Mouse (Mus musculus) skeletal muscle tissue, adult 2 months (tissue): Measurements from ENCODE around the gene Fam205c.

ENCODE experiments used
- DNase-seq: peaks from one replicate; pipeline ENCODE4 v3.0.0-alpha.2; 2012; ENCODE audit warnings: low read depth, low spot score

The Fam205c gene

DNA sequence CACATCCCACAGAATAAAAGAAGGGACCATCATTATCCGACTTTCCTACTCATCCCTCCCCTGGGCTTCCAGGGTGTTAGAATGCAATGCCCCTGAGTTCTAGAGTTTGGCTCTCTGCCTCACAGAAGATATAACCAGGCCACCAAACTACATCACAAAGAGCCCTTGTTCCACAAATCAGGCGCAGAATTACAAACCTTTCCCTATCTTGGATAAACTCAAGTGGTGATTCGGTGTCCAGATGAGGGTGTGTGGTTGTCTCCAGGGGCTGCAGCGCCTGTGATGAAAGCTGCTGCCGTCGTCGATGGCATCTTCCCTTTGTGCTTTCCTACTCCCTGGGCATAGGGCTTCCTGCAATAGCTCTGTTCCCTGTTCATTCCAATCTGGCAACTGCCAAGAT is at the start of gene Fam205c:
Gene Fam205c, minus strand, starts transcription at position 101 of the 400 bp plus-strand sequence.
- no peak for DNase-seq

DNA sequence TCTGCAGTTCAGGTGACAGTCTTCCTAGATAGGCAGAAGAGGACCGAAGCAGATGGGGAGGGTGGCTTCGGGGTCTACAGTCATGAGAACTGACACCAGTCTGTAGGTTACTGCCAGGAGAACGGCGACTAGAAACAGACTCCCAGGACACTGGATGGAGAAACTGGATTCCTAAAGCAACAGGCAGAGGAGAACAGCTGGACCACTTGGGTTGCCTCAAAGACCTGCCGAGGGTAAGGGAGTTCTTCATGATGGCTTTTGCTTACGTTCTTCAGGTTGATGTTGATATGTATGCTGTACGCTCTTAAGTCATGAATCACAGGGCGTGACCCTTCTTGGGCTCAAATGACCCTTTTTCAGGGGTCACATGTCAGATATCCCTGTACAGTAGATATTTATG is 48.4 kb upstream of the Fam205c start:
- no peak for DNase-seq

DNA sequence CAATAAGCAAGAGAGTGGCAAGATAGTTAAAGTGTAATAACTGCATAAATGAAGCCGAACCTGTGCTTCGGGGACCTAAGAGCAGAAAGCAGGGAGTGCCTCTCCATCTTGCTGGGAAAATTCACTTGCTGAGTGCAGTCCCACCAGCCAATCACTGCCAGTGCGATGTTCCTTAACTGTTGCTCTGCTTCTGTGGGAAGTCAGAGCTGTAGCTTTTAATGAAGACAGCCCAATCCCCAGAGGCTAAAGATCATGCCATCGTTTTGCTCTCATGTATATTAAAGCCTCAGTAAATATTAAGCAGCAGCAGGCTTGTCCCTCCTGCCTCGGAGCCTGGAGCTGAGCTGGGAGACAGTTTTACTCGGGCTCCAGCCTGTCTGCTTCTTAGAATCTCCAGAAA is 48.0 kb upstream of the Fam205c start:
- DNase-seq, result no peak

DNA sequence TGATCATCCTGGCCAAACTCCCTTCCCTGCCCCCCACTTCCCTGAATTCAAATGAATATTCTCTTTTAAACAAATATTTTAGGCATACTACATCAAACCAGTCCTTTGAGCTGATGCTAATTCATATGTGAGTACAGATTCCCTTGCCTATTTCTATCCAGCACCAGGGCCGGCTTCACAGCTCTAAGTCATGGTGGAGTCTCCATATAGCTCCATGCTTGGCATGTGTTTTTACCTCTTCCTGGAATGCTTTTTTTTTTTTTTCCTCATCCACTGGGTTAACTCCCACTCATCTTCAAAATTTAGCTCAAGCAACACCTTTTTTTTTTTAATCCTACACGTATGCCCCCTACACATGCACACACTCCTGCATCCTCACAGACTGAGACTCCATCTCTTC is 47.5 kb upstream of the Fam205c start:
- DNase-seq, result no peak

DNA sequence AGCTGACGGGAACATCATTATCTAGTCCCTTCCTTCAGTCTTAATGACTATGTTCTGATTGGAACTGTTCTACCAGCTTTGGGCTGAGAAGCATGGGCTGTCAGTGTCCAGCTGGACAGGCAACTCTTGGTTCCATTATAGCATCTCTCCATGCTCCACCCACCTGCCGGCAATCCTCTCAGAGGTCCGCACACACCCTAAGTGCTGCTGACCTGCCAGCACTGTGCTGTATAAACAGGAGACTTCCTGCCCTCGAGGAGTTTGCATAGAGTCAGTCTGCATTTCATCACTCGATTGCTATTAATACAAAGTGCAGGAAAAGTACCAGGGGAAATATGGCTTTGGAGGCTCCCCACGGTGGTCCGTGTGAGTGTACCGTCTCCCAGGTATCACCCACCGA is 46.7 kb upstream of the Fam205c start:
- no peak for DNase-seq

DNA sequence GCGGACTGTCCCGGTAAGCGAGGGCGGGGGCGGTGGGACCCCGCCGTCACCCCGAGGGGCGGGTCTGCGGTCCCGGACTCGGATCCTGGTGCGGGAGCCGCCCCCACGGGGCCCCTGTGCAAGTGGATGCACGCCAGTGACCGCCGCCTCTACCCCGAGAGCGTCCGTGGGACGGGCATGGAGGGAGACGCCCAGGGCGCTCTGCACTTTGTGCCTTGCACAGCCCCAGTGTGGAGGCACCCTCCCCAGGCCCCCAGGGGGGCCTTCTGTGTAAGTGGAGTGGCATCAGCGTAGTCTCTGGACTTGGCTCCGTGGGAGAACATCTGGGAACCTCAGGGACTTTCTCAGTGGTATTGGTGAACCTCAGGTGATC is 43.4 kb upstream of the Fam205c start:
- DNase-seq, result no peak

DNA sequence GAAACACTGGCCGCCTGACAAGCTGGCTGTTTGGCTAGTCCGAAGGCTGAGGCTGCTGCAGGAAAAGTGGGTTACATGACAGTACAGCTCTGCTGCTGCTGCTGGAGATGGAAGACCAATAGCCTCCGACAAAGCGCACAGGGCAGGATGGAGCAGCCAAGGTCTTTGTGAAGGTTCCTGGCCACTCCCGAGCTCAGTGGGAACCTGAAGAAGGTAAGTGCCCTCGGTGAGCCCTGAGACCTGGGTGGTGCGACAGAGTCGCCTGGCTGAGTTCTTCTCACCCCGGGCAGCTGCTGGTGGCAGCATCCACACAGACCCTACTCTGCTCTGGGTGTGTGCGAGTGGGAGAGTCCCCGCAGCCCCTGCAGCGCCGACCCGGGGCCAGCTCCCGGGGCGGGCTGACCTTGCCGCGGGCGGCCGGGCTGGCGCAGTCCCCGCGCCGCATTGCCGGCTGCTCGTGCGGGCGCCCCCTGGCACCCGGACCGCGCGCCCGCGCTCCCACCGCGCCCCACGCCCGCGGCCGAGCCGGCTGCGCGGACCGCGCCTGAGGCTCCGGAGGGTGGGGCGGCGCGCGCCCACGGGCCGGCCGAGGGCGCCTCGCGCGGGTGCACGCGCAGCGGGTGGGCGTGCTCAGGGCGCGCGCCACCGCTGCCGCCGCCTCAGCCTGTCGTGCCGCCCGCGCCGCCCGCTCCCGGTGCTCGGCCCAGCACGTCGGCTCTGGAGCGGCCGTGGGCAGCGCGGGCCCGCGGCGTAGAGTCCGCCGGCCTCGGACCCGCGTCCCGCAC is 42.8 kb upstream of the Fam205c start, which contains the start of gene Phf24:
Gene Phf24, plus strand, starts transcription at position 44 of the 785 bp plus-strand sequence.
- DNase-seq, result no peak

DNA sequence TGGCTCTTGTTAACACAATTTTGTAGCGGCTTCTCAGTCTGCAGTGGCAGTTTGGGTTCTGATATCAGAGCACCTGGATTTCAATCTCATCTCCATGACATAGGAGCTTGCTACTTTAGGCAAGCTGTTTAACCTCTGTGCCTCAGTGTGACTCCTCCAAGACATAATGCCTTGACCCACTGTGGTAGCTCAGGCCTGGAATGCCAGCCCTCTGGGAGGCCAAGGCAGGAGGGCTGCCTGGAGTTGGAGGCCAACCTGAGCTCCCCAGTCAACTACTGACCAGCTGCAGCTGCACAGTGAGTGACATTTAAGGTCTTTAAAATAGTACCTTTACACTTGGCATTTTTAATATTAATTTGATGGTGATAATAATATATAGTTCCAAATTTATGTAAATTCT is 41.9 kb upstream of the Fam205c start:
- DNase-seq, result no peak

DNA sequence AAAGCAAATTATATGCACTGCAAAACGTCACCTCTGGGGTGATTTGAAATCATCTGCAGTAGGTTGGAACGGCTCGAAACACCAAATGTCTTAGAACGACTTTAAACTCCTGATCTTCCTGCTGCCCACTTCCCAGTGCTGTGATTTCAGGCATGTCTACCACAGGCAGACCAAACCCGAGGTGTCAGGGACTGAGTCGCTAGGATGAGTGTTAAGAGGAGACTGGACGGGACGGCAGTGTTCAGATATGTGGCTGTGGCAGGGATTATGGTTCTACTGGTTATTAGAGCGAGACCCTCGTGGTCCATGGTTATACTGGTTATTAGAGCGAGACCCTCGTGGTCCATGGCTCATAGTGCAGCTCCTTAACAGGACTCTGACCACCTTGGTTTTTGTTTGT is 41.3 kb upstream of the Fam205c start:
- DNase-seq, result no peak

DNA sequence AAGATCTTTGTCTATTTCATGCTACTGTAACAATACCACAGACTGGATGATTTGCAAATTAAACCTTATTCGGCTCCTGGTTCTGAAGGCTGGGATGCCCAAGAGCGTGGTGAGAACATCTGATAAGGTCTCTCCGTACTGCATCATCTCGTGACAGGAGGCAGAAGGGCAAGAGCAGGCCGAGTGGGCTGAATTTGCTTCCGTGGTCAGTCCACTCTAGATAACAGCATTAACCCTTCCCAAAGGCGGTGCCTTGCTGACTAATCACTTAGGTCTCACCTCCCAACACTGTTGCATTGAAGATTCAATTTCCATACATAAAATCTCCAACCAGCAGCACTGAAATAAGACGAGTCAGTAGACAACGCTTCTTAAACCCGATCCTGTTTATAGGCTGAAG is 39.4 kb upstream of the Fam205c start:
- no peak for DNase-seq

DNA sequence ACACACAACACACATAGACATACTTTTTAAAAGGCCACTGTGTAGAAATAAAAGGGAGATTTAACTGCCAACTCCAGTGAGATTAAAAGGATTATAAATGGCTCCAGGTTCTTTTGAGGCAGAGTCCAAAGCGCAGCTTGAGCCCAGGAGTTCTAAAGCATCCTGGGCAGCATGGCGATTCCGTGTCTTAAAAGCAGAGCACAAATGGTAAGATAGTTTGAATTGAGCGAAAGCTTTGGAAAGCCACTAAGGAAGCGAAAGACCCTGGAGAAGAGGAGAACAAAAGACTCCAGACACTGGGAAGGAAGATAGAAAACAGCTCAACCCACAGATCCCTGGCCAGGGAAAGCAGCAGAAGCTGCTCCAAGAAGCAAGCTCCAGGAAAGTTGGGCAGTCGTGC is 30.9 kb upstream of the Fam205c start:
- no peak for DNase-seq

DNA sequence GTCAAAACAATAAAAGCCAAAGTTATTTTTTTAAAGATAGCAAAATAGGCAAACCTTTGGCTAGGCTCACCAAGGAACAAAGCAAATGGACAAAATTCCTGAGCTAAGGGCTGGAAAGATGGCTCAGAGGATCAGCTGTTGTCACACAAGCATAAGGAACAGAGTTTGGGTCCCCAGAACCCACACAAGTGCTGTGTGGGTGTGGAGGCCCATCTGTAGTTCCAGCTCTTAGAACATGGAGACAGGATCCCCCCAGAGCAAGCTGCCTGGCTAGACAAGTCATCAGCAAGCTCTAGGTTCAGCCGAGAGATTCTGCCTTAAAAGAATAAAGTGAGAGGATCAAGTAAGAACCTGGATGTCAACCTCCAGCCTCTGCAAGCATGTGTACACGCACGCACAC is 30.5 kb upstream of the Fam205c start:
- DNase-seq, result no peak

DNA sequence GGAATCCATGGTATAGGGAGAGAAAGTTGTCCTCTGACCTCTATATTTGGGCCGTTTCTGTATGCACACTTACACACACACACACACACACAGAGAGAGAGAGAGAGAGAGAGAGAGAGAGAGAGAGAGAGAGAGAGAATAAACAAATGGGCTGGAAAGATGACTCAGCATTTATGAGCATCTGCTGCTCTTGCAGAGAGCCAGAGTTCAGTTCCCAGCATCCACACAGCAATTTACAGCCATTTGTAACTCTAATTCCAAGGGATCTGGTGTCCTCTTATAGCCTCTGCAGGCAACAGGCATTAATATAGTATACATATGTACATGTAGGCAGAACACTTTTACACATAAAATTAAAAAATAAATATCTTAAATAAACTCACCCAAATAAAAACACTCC is 29.9 kb upstream of the Fam205c start:
- DNase-seq, result no peak

DNA sequence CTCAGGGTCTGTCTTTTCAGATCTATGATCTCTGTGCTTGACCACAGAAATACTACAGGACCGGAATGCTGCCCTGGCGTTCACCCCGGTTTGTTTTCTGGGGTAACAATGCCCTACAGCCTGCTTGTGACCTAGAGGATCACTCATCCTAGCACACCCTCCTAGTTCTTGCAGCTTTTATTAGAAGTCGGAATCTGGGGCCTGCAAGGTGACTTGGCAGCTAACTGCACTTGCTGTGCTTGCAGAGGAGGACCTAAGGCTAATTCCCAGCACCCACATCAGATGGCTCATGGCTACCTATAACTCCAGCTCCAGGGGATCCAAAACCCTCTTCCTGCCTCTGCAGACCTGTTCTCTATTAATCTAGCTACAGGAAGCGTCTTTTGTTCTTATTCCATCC is 28.7 kb upstream of the Fam205c start:
- no peak for DNase-seq

DNA sequence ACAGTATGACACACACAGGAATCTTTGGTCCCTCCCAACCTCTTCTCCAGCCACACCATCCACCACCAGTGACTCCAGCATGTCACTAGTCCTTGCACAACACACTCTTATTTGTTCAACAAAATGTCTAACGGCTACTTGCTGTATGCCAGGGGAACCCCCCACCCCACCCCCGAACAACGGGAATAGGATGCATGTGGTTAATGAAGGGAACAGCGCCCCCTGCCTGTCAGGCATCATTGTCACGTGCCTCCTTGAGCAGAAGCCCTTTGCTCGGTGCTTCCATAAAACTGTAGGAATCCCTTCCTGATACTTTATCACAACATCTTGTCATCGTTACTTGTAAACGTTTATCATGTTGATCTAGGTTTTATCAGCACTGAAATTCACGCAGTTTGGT is 28.1 kb upstream of the Fam205c start:
- DNase-seq, result no peak

DNA sequence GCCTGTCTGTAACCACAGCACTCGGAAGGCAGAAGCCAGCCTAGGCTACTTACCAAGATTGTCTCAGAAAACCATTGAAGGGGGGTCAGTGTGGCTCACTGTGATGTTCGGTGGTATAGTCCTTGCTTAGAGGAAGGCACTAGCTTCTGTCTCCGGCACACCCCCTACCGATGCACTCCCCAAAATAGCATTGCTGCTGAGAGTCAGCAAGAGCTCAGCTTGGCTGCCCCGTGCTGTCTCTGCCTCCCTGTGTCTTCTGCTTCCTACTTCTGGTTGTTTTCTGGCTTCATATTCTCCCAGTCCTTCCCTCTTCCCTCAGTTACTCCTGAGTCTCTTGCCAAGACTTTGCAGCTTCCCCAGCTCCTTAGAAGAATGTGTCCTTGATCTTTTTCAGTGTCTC is 26.8 kb upstream of the Fam205c start:
- DNase-seq, result no peak

DNA sequence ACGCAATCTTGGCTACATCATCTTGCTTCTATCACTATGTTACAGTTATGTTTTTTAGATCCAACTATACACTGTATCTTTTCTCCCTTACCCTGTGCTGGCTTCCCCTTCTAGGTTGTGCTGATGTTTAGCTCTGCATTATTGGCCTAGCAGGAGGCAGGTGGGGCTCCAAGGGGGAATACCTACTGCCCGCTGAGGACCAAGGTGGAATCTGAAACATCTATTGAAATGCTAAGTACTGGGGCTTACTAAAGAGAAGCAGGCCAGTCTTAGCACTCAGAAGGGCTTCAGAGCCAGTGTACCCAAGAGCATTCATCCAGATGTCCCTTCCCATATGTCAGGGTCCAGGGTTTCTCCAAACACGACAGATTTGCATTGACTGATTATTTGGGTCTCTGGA is 24.9 kb upstream of the Fam205c start:
- DNase-seq, result no peak

DNA sequence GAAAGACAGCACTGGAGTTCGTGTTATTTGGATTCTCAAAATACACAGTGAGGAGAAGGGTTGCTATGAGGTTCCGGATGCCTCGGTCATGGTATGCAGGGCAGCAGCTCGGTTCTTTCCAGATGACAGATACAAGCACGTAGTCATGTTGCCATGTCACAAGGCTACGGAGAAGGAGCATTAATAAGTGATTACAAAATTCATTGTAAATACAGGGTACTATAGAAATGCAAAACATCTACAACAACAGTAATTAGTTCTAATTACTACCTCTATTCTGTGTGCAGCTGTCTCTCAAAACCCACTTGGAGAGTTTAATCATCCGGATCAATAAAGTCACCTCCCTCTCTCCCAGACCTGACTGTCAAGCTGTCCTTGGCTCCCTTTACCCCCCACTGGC is 21.1 kb upstream of the Fam205c start:
- DNase-seq, result no peak

DNA sequence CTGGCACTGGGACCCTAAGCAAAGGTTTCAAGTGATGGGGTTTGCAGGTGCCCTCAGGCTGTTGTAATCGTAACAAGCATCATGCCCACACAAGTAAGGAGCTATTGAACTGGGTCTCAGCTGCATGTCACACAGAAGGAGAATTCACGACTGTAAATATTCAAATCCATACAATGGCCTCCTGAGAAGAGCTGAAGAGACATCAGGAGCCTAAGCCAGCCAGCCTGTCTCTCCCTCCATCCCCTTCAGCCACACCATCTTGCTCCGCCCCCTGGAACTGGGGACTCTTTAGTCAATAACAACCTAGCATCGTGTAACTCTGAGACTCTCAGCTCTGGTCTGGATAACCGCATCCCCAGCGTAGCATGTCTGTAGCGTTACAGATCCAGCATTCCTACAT is 17.1 kb upstream of the Fam205c start:
- DNase-seq, result no peak

DNA sequence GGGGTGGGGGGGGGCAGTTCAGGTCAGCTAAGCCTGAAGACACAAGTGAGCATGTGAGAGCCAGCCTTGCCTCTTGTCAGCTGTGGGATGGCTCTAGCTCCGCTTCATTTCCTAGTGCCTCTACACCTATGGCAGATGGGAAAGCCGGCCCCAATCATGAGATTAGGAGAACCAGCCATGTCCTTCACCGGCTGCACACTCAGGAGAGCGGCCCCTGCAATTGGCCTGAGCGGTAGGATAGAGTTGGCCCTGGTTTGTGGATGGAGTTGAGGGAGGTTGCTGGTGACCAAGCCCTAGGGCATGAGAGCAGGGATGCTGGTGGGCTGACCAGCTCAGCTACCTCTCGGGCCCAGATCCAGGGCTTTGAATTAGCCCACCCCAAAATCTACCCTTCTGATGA is 14.8 kb upstream of the Fam205c start:
- DNase-seq, result no peak

DNA sequence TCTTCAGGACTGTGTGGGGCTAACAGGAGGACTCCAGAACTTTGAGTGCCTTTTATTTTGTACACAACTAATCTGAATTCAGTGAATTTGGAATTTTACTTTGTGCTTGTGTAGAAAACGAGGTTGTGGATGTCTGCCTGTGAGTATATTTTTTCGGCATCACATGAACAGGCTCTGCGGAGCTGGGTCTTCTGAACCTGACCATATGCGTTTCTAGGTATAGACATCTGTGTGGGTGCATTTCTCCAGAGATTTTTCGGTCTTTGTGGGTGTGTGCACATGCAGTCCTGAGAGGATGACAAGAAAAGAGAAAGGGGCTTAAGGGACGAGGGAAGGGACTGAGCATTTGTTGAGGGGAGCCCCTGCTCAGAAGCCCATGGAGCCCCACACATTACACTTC is 12.9 kb upstream of the Fam205c start:
- no peak for DNase-seq

DNA sequence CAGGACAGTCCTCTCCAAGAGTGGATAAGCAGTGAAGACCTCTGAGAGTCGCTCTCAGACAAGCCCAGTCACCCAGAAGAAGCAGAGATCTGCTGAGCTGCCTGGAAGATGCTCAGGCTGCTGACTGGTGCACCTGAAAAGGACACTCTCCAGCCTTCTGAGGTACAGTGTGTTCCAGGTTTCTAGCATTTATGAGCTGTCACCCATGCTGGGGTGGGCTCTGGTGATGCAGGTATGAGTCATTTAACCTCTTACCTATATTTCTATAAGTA is 6.6 kb upstream of the Fam205c start:
- DNase-seq, result no peak

DNA sequence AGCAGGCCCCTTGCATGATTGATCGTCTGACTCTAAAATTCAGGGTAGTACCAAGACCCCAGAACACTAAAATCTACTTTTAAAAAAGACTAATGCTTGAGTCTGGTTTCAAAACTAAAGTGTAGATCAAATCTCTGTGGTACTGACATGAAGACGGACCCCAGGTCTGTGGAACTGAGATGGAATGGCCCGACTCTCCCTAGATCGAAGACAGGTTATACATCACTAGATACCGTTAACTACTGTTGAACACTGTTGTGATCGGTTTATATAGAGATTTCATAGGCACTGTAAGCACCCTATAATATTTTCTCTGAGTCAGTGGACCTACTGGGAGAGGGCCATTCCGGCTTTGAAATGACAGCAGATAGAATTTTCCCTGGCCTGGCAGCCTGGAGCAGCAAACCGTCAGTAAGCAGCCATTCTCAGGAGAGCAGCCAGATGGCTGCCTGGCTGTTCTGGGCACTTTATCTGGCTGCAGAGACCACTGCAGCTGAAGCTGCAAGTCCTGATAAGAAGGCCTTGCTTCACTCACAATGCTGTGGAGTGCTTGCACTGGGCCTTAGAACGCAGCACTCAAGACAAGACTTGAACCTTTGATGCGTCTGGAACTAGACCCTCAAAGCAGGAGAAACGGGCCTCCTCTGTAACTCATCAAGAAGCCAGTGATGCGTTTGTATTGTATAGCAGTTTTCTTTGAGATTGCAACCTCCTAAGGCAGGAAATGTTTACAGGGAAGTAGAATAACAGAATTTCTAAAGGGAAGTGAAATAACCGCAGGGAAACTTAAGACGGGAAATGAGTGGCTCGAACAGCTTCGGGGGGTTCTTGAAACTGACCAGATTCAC is 6.0 kb upstream of the Fam205c start:
- no peak for DNase-seq
